Mouse (Mus musculus) MEL (cell line): ENCODE measurements around the gene Apba2.

Experiments used
- CTCF ChIP-seq, 3 experiments: IDR thresholded peaks in 2 of 3; conservative IDR thresholded peaks in 1 of 3; 2 replicates each; pipeline ENCODE4 v1.5.1; 2011 to 2012; ENCODE audit warnings: low read length in 3 of 3, low read depth in 2 of 3, mild to moderate bottlenecking in 2 of 3, improper control_type of control experiment in 1 of 3, inconsistent platforms in 1 of 3, mixed read lengths in 1 of 3, moderate library complexity in 1 of 3; ENCODE audit not compliant: control insufficient read depth in 1 of 3, insufficient read depth in 1 of 3, poor library complexity in 1 of 3, severe bottlenecking in 1 of 3
- EP300 ChIP-seq, 2 experiments: IDR thresholded peaks; 2 replicates each; pipeline ENCODE4 v1.6.1; 2011; ENCODE audit warnings: improper control_type of control experiment in 2 of 2, low read length in 2 of 2, low read depth in 1 of 2, mild to moderate bottlenecking in 1 of 2
- GATA1 ChIP-seq: IDR thresholded peaks from 2 replicates; pipeline ENCODE4 v1.6.1; 2011; ENCODE audit warnings: low read depth, low read length, improper control_type of control experiment
- MAFK ChIP-seq: IDR thresholded peaks from 2 replicates; pipeline ENCODE4 v1.6.1; 2011; ENCODE audit warnings: low read depth, mild to moderate bottlenecking, low read length, improper control_type of control experiment, borderline replicate concordance
- MAX ChIP-seq: IDR thresholded peaks from 2 replicates; pipeline ENCODE4 v1.6.1; 2011; ENCODE audit warnings: low read length, improper control_type of control experiment
- MXI1 ChIP-seq: IDR thresholded peaks from 2 replicates; pipeline ENCODE4 v1.6.1; 2011; ENCODE audit warnings: mild to moderate bottlenecking, low read depth, low read length, improper control_type of control experiment
- POLR2A ChIP-seq, 2 experiments: IDR thresholded peaks; 2 replicates each; pipeline ENCODE4 v1.6.1; 2011 to 2012; ENCODE audit warnings: low read length in 2 of 2, mild to moderate bottlenecking in 2 of 2, control low read depth in 1 of 2, improper control_type of control experiment in 1 of 2, low read depth in 1 of 2, moderate library complexity in 1 of 2; ENCODE audit not compliant: control insufficient read depth in 1 of 2, insufficient read depth in 1 of 2, poor library complexity in 1 of 2
- SIN3A ChIP-seq: IDR thresholded peaks from 2 replicates; pipeline ENCODE4 v1.6.1; 2012; ENCODE audit warnings: low read length, improper control_type of control experiment, inconsistent platforms
- USF1 ChIP-seq: IDR thresholded peaks from 2 replicates; pipeline ENCODE4 v1.6.1; 2014; ENCODE audit warnings: low read depth, mild to moderate bottlenecking, inconsistent platforms, low read length, improper control_type of control experiment, moderate library complexity
- ZC3H11A ChIP-seq: IDR thresholded peaks from 2 replicates; pipeline ENCODE4 v1.6.1; 2012; ENCODE audit warnings: low read depth, mild to moderate bottlenecking, inconsistent platforms, low read length, improper control_type of control experiment

- TF ChIP-seq CTCF (IDR thresholded peaks at IDR 0.05 in 2 of 3, conservative IDR thresholded peaks at IDR 0.05 in 1 of 3; ENCODE audit: control insufficient read depth in 1 of 3, insufficient read depth in 1 of 3, low read depth in 2 of 3, low read length in 3 of 3, poor library complexity in 1 of 3, severe bottlenecking in 1 of 3) (no peak), MXI1 (no peak), ZC3H11A (no peak), EP300 (IDR thresholded peaks at IDR 0.05; ENCODE audit: low read depth in 1 of 2, low read length in 2 of 2) (no peak), MAX (no peak), USF1 (no peak), GATA1 (no peak), SIN3A (no peak), MAFK (no peak), POLR2A (IDR thresholded peaks at IDR 0.05; ENCODE audit: control insufficient read depth in 1 of 2, insufficient read depth in 1 of 2, low read depth in 1 of 2, low read length in 2 of 2, poor library complexity in 1 of 2) (no peak)
Observed at GRCm38 (mm10) chr7:64770779-64771390, 269.4 kb downstream of the Apba2 start.
